Mouse (Mus musculus) adrenal gland, postnatal 10 days (tissue): Measurements from ENCODE around the gene Fam89a. TPM values are rescaled to one million over a fixed set of nuclear protein-coding genes. Genes with fewer than 3 reads are reported as not detected.

Experiments used
- DNase-seq: peaks from one replicate; pipeline ENCODE4 v3.0.0; 2021; ENCODE audit warnings: mixed read lengths
- long read RNA-seq, 2 experiments: library from polyadenylated mRNA; stranded (forward); transcript quantifications; one replicate each; pipeline ENCODE4 v2.0.0; 2021
- total RNA-seq, 2 experiments: library from RNA; stranded (reverse); gene quantifications; 2 replicates each; pipeline ENCODE4 v1.2.3; 2021

Gene Fam89a
- total RNA-seq: 1 to 10 TPM; 3.7 to 3.9 TPM
- long read RNA-seq, experiment 1, transcript Fam89a-201 (2 exons, 1,338 nt): major isoform, 12 of 16 reads
- long read RNA-seq, experiment 1, partial matches to known transcripts: 4 of 16 reads
- long read RNA-seq, experiment 1, other reads (novel, unspliced or antisense): 0 of 16 reads
- long read RNA-seq, experiment 2, partial matches to known transcripts: 0 of 4 reads
- long read RNA-seq, experiment 2, other reads (novel, unspliced or antisense): 0 of 4 reads

- peak; percentile 80 for DNase-seq
Observed at GRCm38 (mm10) chr8:124751709-124752173, at the start of gene Fam89a. Gene Fam89a (minus strand): TSS chr8:124751832.

GRCm38 (mm10) chr8:124800542-124800941, 48.9 kb upstream of the Fam89a start:
- no peak for DNase-seq

GRCm38 (mm10) chr8:124795781-124796488, 44.3 kb upstream of the Fam89a start:
- no peak for DNase-seq

- DNase-seq: peak; percentile 75
Observed at GRCm38 (mm10) chr8:124794486-124794780, 42.8 kb upstream of the Fam89a start.

GRCm38 (mm10) chr8:124793661-124794485, 42.2 kb upstream of the Fam89a start:
- peak; percentile 33 for DNase-seq

- DNase-seq: peak; percentile 98
Observed at GRCm38 (mm10) chr8:124793172-124793651, 41.6 kb upstream of the Fam89a start.

- peak; percentile 66 for DNase-seq
Observed at GRCm38 (mm10) chr8:124792708-124793107, 41.1 kb upstream of the Fam89a start, which contains the start of gene Trim67. Gene Trim67 (plus strand): TSS chr8:124793092.

GRCm38 (mm10) chr8:124792186-124792585, 40.6 kb upstream of the Fam89a start:
- peak; percentile 37 for DNase-seq

GRCm38 (mm10) chr8:124791751-124792150, 40.1 kb upstream of the Fam89a start:
- no peak for DNase-seq

- DNase-seq: no peak
Observed at GRCm38 (mm10) chr8:124790676-124791075, 39.0 kb upstream of the Fam89a start.

GRCm38 (mm10) chr8:124784613-124785012, 33.0 kb upstream of the Fam89a start:
- no peak for DNase-seq

GRCm38 (mm10) chr8:124783228-124783627, 31.6 kb upstream of the Fam89a start:
- DNase-seq: no peak

GRCm38 (mm10) chr8:124782431-124782830, 30.8 kb upstream of the Fam89a start:
- peak; percentile 32 for DNase-seq

- DNase-seq: peak; percentile 61
Observed at GRCm38 (mm10) chr8:124780236-124780635, 28.6 kb upstream of the Fam89a start.

GRCm38 (mm10) chr8:124775695-124776094, 24.1 kb upstream of the Fam89a start:
- DNase-seq: peak; percentile 87

- no peak for DNase-seq
Observed at GRCm38 (mm10) chr8:124772389-124772788, 20.8 kb upstream of the Fam89a start.

- DNase-seq: no peak
Observed at GRCm38 (mm10) chr8:124763061-124763460, 11.4 kb upstream of the Fam89a start.

GRCm38 (mm10) chr8:124758544-124758943, 6.9 kb upstream of the Fam89a start:
- peak; percentile 48 for DNase-seq

GRCm38 (mm10) chr8:124756601-124757000, 5.0 kb upstream of the Fam89a start:
- no peak for DNase-seq

- no peak for DNase-seq
Observed at GRCm38 (mm10) chr8:124756153-124756552, 4.5 kb upstream of the Fam89a start.

GRCm38 (mm10) chr8:124755481-124755880, 3.8 kb upstream of the Fam89a start:
- no peak for DNase-seq

GRCm38 (mm10) chr8:124754792-124755190, 3.2 kb upstream of the Fam89a start:
- no peak for DNase-seq
